Mouse (Mus musculus) embryonic facial prominence, embryonic 14.5 days (tissue): ENCODE measurements around the gene Ephx1. TPM values are rescaled to one million over a fixed set of nuclear protein-coding genes. Genes with fewer than 3 reads are reported as not detected.
A peak's percentile ranks its signal among the peaks of the same experiment; 100 is the strongest.

Experiments used
- ATAC-seq: fragments of 200-750 bp; cut with Nextera tagmentation; 2 replicates; pipeline ENCODE4 v1.8.0; 2017; ENCODE audit warnings: low read depth, moderate number of reproducible peaks, moderate TSS enrichment
- DNase-seq: peaks from one replicate; pipeline ENCODE4 v3.0.0-alpha.2; 2015; ENCODE audit warnings: low spot score
- H3K27ac ChIP-seq: fragments of 300-500 bp; sonication (generic); replicated peaks from 2 replicates; pipeline ENCODE4 v1.5.1; 2014; ENCODE audit warnings: low read depth, mild to moderate bottlenecking, low read length, moderate library complexity
- H3K27me3 ChIP-seq: fragments of 300-500 bp; sonication (generic); replicated peaks from 2 replicates; pipeline ENCODE4 v1.6.1; 2014; ENCODE audit warnings: low read length; ENCODE audit not compliant: control insufficient read depth, insufficient read depth
- H3K36me3 ChIP-seq: fragments of 300-500 bp; sonication (generic); 2 replicates; pipeline ENCODE4 v1.6.1; 2014; ENCODE audit warnings: low read length, mixed read lengths; ENCODE audit not compliant: control insufficient read depth, insufficient read depth
- H3K4me1 ChIP-seq: fragments of 300-500 bp; sonication (generic); 2 replicates; pipeline ENCODE4 v1.6.1; 2014; ENCODE audit warnings: antibody characterized with exemption, low read length; ENCODE audit not compliant: control insufficient read depth, insufficient read depth
- H3K4me2 ChIP-seq: fragments of 300-500 bp; sonication (generic); 2 replicates; pipeline ENCODE4 v1.6.1; 2014; ENCODE audit warnings: low read depth, mild to moderate bottlenecking, low read length, moderate library complexity, mixed read lengths
- H3K4me3 ChIP-seq: fragments of 300-500 bp; sonication (generic); 2 replicates; pipeline ENCODE4 v1.5.1; 2014; ENCODE audit warnings: low read depth, mild to moderate bottlenecking, low read length
- H3K9ac ChIP-seq: fragments of 300-500 bp; sonication (generic); 2 replicates; pipeline ENCODE4 v1.6.1; 2014; ENCODE audit warnings: low read depth, mild to moderate bottlenecking, low read length, moderate library complexity, mixed read lengths
- H3K9me3 ChIP-seq: fragments of 300-500 bp; sonication (generic); 2 replicates; pipeline ENCODE4 v1.6.1; 2016; ENCODE audit warnings: low read length; ENCODE audit not compliant: control insufficient read depth
- WGBS: fragments of 180-500 bp; shearing (Covaris S2); extraction: QIAGEN DNeasy Blood & Tissue Kit; methylation state at CpG from one replicate; pipeline ENCODE4 v1.1.7; 2014; 5-methylcytosine and 5-hydroxymethylcytosine counted together
- polyA plus RNA-seq: library from polyadenylated mRNA; unstranded; fragments of >200 nt; fragmentation: Nextera tagmentation; extraction: Ambion mirVana; gene quantifications from 2 replicates; pipeline ENCODE4 v1.2.1, GENCODE M21; 2014

The Ephx1 gene
- 13.1 and 15.4 TPM in 2 replicates for polyA plus RNA-seq

DNA sequence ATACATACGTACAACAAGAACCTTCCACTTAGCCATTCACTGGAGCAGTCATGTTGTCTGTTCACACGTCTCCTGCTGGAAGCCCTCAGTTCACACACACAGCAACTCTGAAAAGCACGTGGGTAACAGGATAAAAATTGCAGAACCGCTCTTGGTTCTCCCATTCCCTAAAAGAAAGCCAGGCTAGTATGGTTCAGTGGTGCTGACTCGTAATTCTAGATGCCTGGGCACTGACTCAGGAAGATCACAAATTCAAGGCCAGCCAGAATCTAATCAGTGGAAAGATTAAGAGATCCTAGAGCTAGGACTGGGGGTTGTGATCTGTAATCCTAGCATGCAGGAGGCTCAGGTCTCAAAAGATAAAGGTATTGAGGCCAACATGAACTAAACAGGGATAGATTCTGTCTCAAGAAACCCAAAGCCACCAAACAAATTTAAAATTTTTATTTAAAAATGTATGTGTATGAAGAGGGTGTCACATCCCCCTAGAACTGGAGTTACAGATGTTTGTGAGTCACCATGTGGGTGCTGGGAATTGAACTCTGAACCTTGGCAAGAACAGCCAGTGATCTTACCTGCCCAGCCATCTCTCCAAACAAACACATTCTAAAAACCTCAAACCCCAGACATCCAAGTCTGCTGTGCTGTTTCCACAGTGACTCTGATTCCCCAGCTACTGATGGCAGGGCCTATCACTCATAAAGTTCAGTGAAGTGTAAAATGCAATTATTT lies at the start of gene Ephx1:
Gene Ephx1 (minus strand): TSS at position 149 of the 732 bp plus-strand sequence.
- H3K36me3 ChIP-seq = no peaks in the 10 kb centered on the region
- H3K27ac ChIP-seq = no peak within 1 kb of the TSS
- H3K27me3 ChIP-seq = no peaks in the 10 kb centered on the region
- no peak within 1 kb of the TSS for H3K4me2 ChIP-seq
- WGBS = 51% methylated on average over 5 of the region's 5 CpGs
- ATAC-seq (no peak), DNase-seq (no peak)
- no peak within 1 kb of the TSS for H3K4me3 ChIP-seq
- H3K9me3 ChIP-seq = no peaks in the 10 kb centered on the region
- peaks cover 11% of the 10 kb centered on the region for H3K4me1 ChIP-seq
- no peak within 1 kb of the TSS for H3K9ac ChIP-seq

DNA sequence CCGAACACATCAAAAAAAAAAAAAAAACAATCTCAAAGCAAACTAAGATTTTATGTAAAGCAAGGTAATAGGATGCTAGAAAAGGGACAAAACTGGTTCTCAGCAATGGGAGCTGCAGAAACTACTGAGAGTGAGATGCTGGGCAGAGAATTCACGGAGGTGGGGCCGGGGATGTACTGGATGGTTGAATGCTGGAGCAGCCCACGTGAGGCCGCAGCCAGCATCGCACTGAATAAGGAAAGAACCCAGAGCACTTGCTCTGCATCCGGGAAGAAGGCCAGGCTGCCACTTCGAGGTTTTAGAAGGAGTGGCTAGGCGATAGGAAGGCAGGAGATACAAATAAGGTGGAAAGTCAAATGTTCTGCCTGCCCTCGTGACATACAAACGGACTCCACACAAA lies 49.0 kb upstream of the Ephx1 start:
- no peaks in the 10 kb centered on the region for H3K4me1 ChIP-seq
- H3K4me3 ChIP-seq = no peak overlapping the region
- ATAC-seq (no peak), DNase-seq (no peak)
- no peaks in the 10 kb centered on the region for H3K27me3 ChIP-seq
- no peak overlapping the region for H3K9ac ChIP-seq
- no peaks in the 10 kb centered on the region for H3K36me3 ChIP-seq
- no peak overlapping the region for H3K4me2 ChIP-seq
- no peaks in the 10 kb centered on the region for H3K9me3 ChIP-seq
- H3K27ac ChIP-seq = no peak overlapping the region
- WGBS = 67% methylated on average over 11 of the region's 11 CpGs

DNA sequence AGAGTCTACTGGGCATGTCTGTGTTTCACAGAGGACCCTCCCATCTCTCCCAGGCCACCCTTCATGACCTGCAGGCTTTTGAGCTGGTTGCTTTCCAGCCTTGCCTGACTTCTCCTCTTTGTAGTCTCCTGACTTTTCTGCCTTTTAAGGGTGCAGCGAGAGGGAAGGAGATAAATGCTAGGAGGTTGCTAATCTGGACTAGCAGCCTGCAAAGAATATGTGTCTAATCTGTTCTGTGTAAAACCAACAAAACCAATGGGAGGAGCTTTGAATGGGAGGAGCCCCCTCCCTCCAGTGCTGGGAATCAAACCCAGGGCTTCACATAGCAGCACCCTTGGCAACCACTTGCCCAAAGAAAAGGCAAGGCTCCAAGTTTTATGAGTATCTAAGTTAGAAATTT lies 47.6 kb upstream of the Ephx1 start:
- Histone ChIP-seq H3K27ac (no peak overlapping the region), H3K4me3 (no peak overlapping the region), H3K4me1 (no peaks in the 10 kb centered on the region), H3K36me3 (no peaks in the 10 kb centered on the region), H3K9ac (no peak overlapping the region), H3K4me2 (no peak overlapping the region), H3K9me3 (no peaks in the 10 kb centered on the region), H3K27me3 (no peaks in the 10 kb centered on the region)
- 77% methylated on average over 1 of the region's 1 CpGs for WGBS
- no peak for DNase-seq
- no peak for ATAC-seq

DNA sequence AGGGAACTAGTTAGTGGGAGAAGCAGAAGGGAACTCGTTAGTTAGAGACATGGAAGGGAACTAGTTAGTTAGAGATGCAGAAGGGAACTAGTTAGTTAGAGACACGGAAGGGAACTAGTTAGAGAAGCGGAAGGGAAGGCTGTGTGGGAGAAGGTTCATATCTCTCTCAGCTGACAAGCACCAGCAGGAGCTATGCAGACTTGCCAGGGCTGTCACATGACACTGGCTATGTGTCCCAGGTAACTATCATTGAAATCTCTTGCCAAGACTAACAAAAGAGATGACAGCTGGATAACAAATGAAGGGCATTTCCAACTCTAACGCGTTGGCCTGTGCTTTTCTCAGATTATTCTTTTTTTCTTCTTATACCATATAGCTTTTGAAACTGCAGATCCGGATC lies 43.9 kb upstream of the Ephx1 start:
- H3K4me1 ChIP-seq = no peaks in the 10 kb centered on the region
- no peak overlapping the region for H3K27ac ChIP-seq
- DNase-seq (peak; percentile 17), ATAC-seq (no peak)
- H3K27me3 ChIP-seq = no peaks in the 10 kb centered on the region
- H3K36me3 ChIP-seq = no peaks in the 10 kb centered on the region
- no peak overlapping the region for H3K9ac ChIP-seq
- no peak overlapping the region for H3K4me2 ChIP-seq
- no peaks in the 10 kb centered on the region for H3K9me3 ChIP-seq
- H3K4me3 ChIP-seq = no peak overlapping the region
- 76% methylated on average over 6 of the region's 6 CpGs for WGBS

DNA sequence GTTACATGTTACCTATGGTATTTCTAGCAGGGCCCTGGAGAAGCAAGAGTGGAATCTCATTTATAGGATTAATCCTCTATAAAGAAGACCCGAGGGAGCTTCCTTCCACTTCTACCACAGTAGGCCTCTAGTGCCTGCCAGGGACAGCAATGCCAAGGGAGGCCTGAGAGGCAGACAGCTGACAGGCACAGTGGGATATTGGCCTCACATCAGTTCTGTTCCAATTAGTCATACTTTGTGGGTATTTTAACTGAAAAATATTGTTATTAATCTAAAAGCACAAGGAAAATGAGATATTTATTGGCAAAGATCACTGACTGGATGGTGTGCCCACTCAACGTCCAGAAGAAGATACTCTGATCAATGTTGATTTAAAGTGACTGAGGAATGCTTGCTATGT lies 43.3 kb upstream of the Ephx1 start:
- Histone ChIP-seq H3K27ac (no peak overlapping the region), H3K4me3 (no peak overlapping the region), H3K9ac (no peak overlapping the region), H3K4me1 (no peaks in the 10 kb centered on the region), H3K27me3 (no peaks in the 10 kb centered on the region), H3K4me2 (no peak overlapping the region), H3K36me3 (no peaks in the 10 kb centered on the region), H3K9me3 (no peaks in the 10 kb centered on the region)
- DNase-seq (no peak), ATAC-seq (no peak)
- WGBS = 60% methylated on average over 2 of the region's 2 CpGs

DNA sequence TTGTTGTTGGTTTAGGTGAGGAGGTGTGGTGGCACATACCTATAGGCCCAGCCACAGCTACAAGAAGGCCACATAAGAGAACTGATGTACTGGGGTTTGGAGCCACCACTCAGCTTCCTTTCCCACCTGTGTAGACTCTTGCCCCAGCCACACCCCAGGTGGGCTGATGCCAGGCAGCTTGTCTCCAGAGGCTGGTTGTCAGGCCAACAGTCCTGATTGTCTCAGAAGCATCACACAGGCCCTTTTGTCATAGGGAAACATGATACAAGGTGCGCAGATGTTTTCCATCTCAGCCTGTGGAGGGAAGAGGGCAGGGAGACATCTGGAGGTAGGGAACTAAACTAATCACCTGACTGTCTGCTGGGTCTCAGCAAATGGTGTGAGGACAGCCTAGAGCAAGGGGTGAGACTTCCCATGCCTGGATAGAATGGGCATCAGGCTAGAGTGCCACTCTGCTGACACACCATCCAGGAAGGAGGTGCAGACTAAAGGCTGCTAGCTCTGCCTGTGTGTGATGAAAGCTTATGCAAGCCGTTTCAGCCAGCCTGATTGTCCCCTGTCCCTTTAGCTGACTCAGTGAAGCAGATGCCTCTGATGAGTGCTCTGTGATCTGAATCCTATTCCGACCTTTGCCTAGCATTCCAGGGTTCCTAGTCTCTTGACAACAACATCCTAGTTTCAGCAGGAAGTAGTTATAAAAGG lies 41.2 kb upstream of the Ephx1 start:
- H3K27ac ChIP-seq = no peak overlapping the region
- no peaks in the 10 kb centered on the region for H3K27me3 ChIP-seq
- H3K36me3 ChIP-seq = no peaks in the 10 kb centered on the region
- ATAC-seq (peak; percentile 62; the same call in 1 of the 2 replicates), DNase-seq (peak; percentile 45)
- H3K9ac ChIP-seq = no peak overlapping the region
- no peak overlapping the region for H3K4me3 ChIP-seq
- no peak overlapping the region for H3K4me2 ChIP-seq
- no peaks in the 10 kb centered on the region for H3K9me3 ChIP-seq
- H3K4me1 ChIP-seq = no peaks in the 10 kb centered on the region
- WGBS = 34% methylated on average over 3 of the region's 3 CpGs

DNA sequence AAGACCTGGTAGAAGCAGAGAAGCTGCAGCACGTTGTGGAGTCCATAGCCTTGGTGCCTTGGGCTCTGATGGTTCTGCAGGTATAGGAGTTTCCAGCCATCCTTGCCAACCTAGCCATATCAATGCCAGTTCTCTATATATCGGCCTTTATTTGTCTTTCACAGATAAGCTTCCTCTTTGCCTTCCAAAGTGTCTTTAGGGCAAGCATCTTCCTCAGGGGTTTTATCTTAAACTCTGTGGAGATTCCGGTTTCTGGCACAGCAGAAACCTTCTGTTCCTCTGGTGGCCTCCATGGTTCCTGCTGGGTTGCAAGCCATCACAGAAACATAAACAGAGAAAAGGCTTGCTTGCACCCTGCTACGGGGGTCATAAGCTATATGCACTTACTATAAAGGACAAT lies 32.2 kb upstream of the Ephx1 start:
- DNase-seq (no peak), ATAC-seq (no peak)
- no peak overlapping the region for H3K4me2 ChIP-seq
- H3K27me3 ChIP-seq = no peaks in the 10 kb centered on the region
- H3K9ac ChIP-seq = no peak overlapping the region
- H3K4me3 ChIP-seq = no peak overlapping the region
- WGBS = 83% methylated on average over 4 of the region's 4 CpGs
- no peaks in the 10 kb centered on the region for H3K36me3 ChIP-seq
- H3K27ac ChIP-seq = no peak overlapping the region
- H3K9me3 ChIP-seq = no peaks in the 10 kb centered on the region
- no peaks in the 10 kb centered on the region for H3K4me1 ChIP-seq

DNA sequence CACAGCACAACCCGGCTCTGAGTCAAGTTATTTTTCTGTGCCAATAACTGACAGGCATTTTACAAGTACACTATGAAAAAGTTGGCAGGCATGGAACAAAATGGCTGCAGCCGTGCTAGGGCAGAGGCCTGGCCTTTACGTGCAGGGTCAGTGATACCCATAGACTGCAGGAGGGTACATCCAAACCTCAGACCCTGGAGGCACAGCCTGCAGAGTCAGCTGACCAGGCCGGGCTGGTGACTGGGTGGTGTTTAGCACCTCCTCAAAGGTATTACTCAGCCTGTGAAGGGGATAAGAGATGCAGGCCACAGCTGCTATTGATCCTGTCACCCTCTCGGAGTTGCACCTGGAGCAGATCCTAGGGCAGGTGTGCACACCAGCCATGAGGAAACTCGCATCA lies 30.2 kb upstream of the Ephx1 start, which contains the start of gene 9130409I23Rik:
Gene 9130409I23Rik (plus strand): TSS at position 301 of the 400 bp plus-strand sequence.
- DNase-seq = no peak
- H3K36me3 ChIP-seq = no peaks in the 10 kb centered on the region
- H3K4me2 ChIP-seq = no peak within 1 kb of the TSS
- ATAC-seq = no peak
- no peak within 1 kb of the TSS for H3K9ac ChIP-seq
- WGBS = 83% methylated on average over 6 of the region's 6 CpGs
- H3K4me1 ChIP-seq = no peaks in the 10 kb centered on the region
- no peak within 1 kb of the TSS for H3K27ac ChIP-seq
- no peak within 1 kb of the TSS for H3K4me3 ChIP-seq
- no peaks in the 10 kb centered on the region for H3K9me3 ChIP-seq
- no peaks in the 10 kb centered on the region for H3K27me3 ChIP-seq
